Mouse (Mus musculus) bone marrow macrophage, adult 2 months (primary cell): Measurements from ENCODE around the gene Brd3os. TPM values are rescaled to one million over a fixed set of nuclear protein-coding genes. Genes with fewer than 3 reads are reported as not detected.

Source experiments
- H3K27ac ChIP-seq: 2 replicates; pipeline ENCODE4 v1.5.1; 2012; ENCODE audit warnings: low read depth, low read length; ENCODE audit not compliant: insufficient read depth
- H3K4me1 ChIP-seq: 2 replicates; pipeline ENCODE4 v1.6.1; 2012; ENCODE audit warnings: low read length; ENCODE audit not compliant: control insufficient read depth, insufficient read depth
- H3K4me3 ChIP-seq: 2 replicates; pipeline ENCODE4 v1.5.1; 2012; ENCODE audit warnings: mild to moderate bottlenecking, low read length, moderate library complexity; ENCODE audit not compliant: insufficient read depth
- CTCF ChIP-seq: IDR thresholded peaks from 2 replicates; pipeline ENCODE4 v1.5.1; 2012; ENCODE audit warnings: low read depth, mild to moderate bottlenecking, low read length, moderate library complexity
- POLR2A ChIP-seq: IDR thresholded peaks from 2 replicates; pipeline ENCODE4 v1.6.1; 2012; ENCODE audit warnings: mild to moderate bottlenecking, low read depth, low read length, borderline replicate concordance
- polyA plus RNA-seq: library from polyadenylated mRNA; stranded (reverse); fragments of >200 nt; gene quantifications from 2 replicates; pipeline ENCODE4 v1.2.4, GENCODE M21; 2012; ENCODE audit not compliant: missing spikeins, insufficient read depth, insufficient read length

Gene Brd3os
- polyA plus RNA-seq, 1 experiment: 1.2 TPM

GRCm38 (mm10) chr2:27410518-27411140, 31.5 kb upstream of the Brd3os start:
- Histone ChIP-seq H3K4me3 (no peak overlapping the region), H3K4me1 (peaks cover 49% of the 10 kb centered on the region), H3K27ac (no peak overlapping the region)
- TF ChIP-seq CTCF (no peak), POLR2A (no peak)

- H3K27ac ChIP-seq: peak overlapping the region; percentile 58
- TF ChIP-seq POLR2A: no peak
- TF ChIP-seq CTCF: no peak
- no peak overlapping the region for H3K4me3 ChIP-seq
- H3K4me1 ChIP-seq: peaks cover 55% of the 10 kb centered on the region
Observed at GRCm38 (mm10) chr2:27411688-27412174, 30.4 kb upstream of the Brd3os start.

GRCm38 (mm10) chr2:27412245-27412800, 29.8 kb upstream of the Brd3os start:
- TF ChIP-seq POLR2A: no peak
- no peak for TF ChIP-seq CTCF
- Histone ChIP-seq H3K27ac (peak overlapping the region; percentile 58), H3K4me1 (peaks cover 59% of the 10 kb centered on the region), H3K4me3 (no peak overlapping the region)

GRCm38 (mm10) chr2:27413582-27413935, 28.6 kb upstream of the Brd3os start:
- H3K27ac ChIP-seq: no peak overlapping the region
- peaks cover 70% of the 10 kb centered on the region for H3K4me1 ChIP-seq
- no peak overlapping the region for H3K4me3 ChIP-seq
- TF ChIP-seq CTCF: no peak
- TF ChIP-seq POLR2A: no peak

GRCm38 (mm10) chr2:27413936-27414657, 28.0 kb upstream of the Brd3os start:
- no peak overlapping the region for H3K27ac ChIP-seq
- no peak overlapping the region for H3K4me3 ChIP-seq
- no peak for TF ChIP-seq POLR2A
- TF ChIP-seq CTCF: no peak
- peaks cover 73% of the 10 kb centered on the region for H3K4me1 ChIP-seq

- Histone ChIP-seq H3K4me3 (no peak overlapping the region), H3K27ac (no peak overlapping the region), H3K4me1 (peaks cover 83% of the 10 kb centered on the region)
- TF ChIP-seq CTCF: no peak
Observed at GRCm38 (mm10) chr2:27415060-27415783, 26.9 kb upstream of the Brd3os start.

- no peak for TF ChIP-seq POLR2A
- no peak for TF ChIP-seq CTCF
- H3K27ac ChIP-seq: no peak overlapping the region
- H3K4me3 ChIP-seq: no peak overlapping the region
- H3K4me1 ChIP-seq: peaks cover 75% of the 10 kb centered on the region
Observed at GRCm38 (mm10) chr2:27416425-27416824, 25.7 kb upstream of the Brd3os start.

- no peak for TF ChIP-seq CTCF
- TF ChIP-seq POLR2A: no peak
- Histone ChIP-seq H3K27ac (peak overlapping the region; percentile 83), H3K4me1 (peaks cover 63% of the 10 kb centered on the region), H3K4me3 (no peak overlapping the region)
Observed at GRCm38 (mm10) chr2:27417648-27418153, 24.4 kb upstream of the Brd3os start.

GRCm38 (mm10) chr2:27418577-27419070, 23.5 kb upstream of the Brd3os start:
- Histone ChIP-seq H3K4me1 (peaks cover 59% of the 10 kb centered on the region), H3K4me3 (0 out of 2 replicates have a peak overlapping the region, but pooled peaks have one; percentile 7), H3K27ac (peak overlapping the region; percentile 83)
- TF ChIP-seq POLR2A (no peak), CTCF (no peak)
